Mouse (Mus musculus): Measurements from ENCODE around the gene Ppp1ca. TPM values are rescaled to one million over a fixed set of nuclear protein-coding genes. Genes with fewer than 3 reads are reported as not detected.

Gene Ppp1ca
- polyA plus RNA-seq, 1 experiment from 2014 or later: 866 TPM

- no peak for ATAC-seq (replicated peaks; ENCODE audit: extremely low read depth, insufficient read depth, low FRiP score)
- 71% methylated on average over 4 of the region's 4 CpGs for WGBS
- Histone ChIP-seq H3K27ac (ENCODE audit: low read length) (no peak overlapping the region), H3K36me3 (ENCODE audit: control insufficient read depth, insufficient read depth) (no peaks in the 10 kb centered on the region), H3K9ac (ENCODE audit: low read length) (no peak overlapping the region), H3K27me3 (ENCODE audit: control insufficient read depth, insufficient read depth, low read length) (peaks cover 5% of the 10 kb centered on the region; the same call in 1 of the 2 replicates), H3K4me3 (ENCODE audit: low read length) (no peak overlapping the region), H3K4me2 (ENCODE audit: low read depth, low read length) (no peak overlapping the region), H3K4me1 (ENCODE audit: control insufficient read depth, insufficient read depth, low read length) (peaks cover 8% of the 10 kb centered on the region), H3K9me3 (replicated peaks; ENCODE audit: control insufficient read depth, low read length) (no peaks in the 10 kb centered on the region)
These were observed 37.0 kb downstream of the Ppp1ca start for GRCm38 (mm10) chr19:4228891-4229290.

- Histone ChIP-seq H3K27me3 (ENCODE audit: control insufficient read depth, insufficient read depth, low read length) (peaks cover 5% of the 10 kb centered on the region; the same call in 1 of the 2 replicates), H3K4me1 (ENCODE audit: control insufficient read depth, insufficient read depth, low read length) (peaks cover 8% of the 10 kb centered on the region), H3K27ac (ENCODE audit: low read length) (no peak overlapping the region), H3K9ac (ENCODE audit: low read length) (no peak overlapping the region), H3K9me3 (replicated peaks; ENCODE audit: control insufficient read depth, low read length) (no peaks in the 10 kb centered on the region), H3K36me3 (ENCODE audit: control insufficient read depth, insufficient read depth) (no peaks in the 10 kb centered on the region), H3K4me2 (ENCODE audit: low read depth, low read length) (no peak overlapping the region), H3K4me3 (ENCODE audit: low read length) (no peak overlapping the region)
- no peak for ATAC-seq (replicated peaks; ENCODE audit: extremely low read depth, insufficient read depth, low FRiP score)
- 35% methylated on average over 9 of the region's 9 CpGs for WGBS
These were observed 37.7 kb downstream of the Ppp1ca start for GRCm38 (mm10) chr19:4229451-4230076.

- WGBS: 55% methylated on average over 8 of the region's 8 CpGs
- no peak overlapping the region for H3K4me2 ChIP-seq (ENCODE audit: low read depth, low read length)
- H3K4me3 ChIP-seq (ENCODE audit: low read length): no peak overlapping the region
- peaks cover 5% of the 10 kb centered on the region; the same call in 1 of the 2 replicates for H3K27me3 ChIP-seq (ENCODE audit: control insufficient read depth, insufficient read depth, low read length)
- H3K36me3 ChIP-seq (ENCODE audit: control insufficient read depth, insufficient read depth): no peaks in the 10 kb centered on the region
- no peak overlapping the region for H3K27ac ChIP-seq (ENCODE audit: low read length)
- H3K4me1 ChIP-seq (ENCODE audit: control insufficient read depth, insufficient read depth, low read length): peaks cover 8% of the 10 kb centered on the region
- H3K9ac ChIP-seq (ENCODE audit: low read length): no peak overlapping the region
- H3K9me3 ChIP-seq (replicated peaks; ENCODE audit: control insufficient read depth, low read length): no peaks in the 10 kb centered on the region
- ATAC-seq (replicated peaks; ENCODE audit: extremely low read depth, insufficient read depth, low FRiP score): no peak
These were observed 38.5 kb downstream of the Ppp1ca start for GRCm38 (mm10) chr19:4230415-4230814.

- Histone ChIP-seq H3K9me3 (replicated peaks; ENCODE audit: control insufficient read depth, low read length) (no peaks in the 10 kb centered on the region), H3K4me2 (ENCODE audit: low read depth, low read length) (peak within 1 kb of the TSS; percentile 82), H3K4me3 (ENCODE audit: low read length) (peak within 1 kb of the TSS; percentile 70), H3K9ac (ENCODE audit: low read length) (peak within 1 kb of the TSS; percentile 78), H3K36me3 (ENCODE audit: control insufficient read depth, insufficient read depth) (no peaks in the 10 kb centered on the region), H3K4me1 (ENCODE audit: control insufficient read depth, insufficient read depth, low read length) (peaks cover 8% of the 10 kb centered on the region), H3K27me3 (ENCODE audit: control insufficient read depth, insufficient read depth, low read length) (no peaks in the 10 kb centered on the region; the same call in 1 of the 2 replicates), H3K27ac (ENCODE audit: low read length) (peak within 1 kb of the TSS; percentile 88)
- peak; percentile 91 for ATAC-seq (replicated peaks; ENCODE audit: extremely low read depth, insufficient read depth, low FRiP score)
- WGBS: 8% methylated on average over 26 of the region's 26 CpGs
These were observed 39.7 kb downstream of the Ppp1ca start, which contains the start of gene Pold4 for GRCm38 (mm10) chr19:4231253-4232185. Pold4 (plus strand) TSS chr19:4231899.

DNA sequence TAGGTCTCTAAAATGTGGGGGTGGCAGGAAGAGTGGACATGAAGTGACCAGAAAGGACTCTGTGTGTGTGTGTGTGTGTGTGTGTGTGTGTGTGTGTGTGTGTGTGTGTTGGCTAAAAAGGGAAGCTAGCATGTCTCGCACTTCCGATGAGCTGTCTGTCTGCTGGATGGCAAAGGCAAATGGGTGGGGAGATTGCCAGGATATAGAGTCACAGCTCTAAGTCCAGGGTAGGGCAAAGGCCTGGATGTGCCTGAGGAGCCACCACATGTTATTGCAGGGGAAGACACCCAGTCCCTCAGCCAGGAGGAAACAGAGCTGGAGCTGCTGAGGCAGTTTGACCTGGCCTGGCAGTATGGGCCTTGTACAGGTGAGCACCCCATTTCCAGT lies 40.3 kb downstream of the Ppp1ca start:
- ATAC-seq (replicated peaks; ENCODE audit: extremely low read depth, insufficient read depth, low FRiP score): no peak
- 4% methylated on average over 2 of the region's 2 CpGs for WGBS

DNA sequence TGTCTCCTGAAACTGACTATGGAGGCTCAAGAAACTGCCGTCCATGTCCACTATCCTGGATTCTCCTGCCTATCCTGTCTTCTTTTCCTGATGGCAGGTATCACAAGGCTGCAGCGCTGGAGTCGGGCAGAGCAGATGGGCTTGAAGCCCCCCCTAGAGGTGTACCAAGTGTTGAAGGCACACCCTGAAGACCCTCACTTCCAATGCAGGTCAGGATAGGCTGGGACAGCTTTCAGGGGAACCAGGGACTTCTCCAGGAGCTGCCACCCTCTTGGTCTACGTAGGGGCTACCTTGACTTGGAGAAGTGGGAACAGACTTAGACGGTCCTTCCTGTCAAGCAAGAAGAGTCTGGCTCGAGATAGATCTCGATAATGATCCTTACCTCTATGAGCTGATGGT lies 40.8 kb downstream of the Ppp1ca start:
- no peak for ATAC-seq (replicated peaks; ENCODE audit: extremely low read depth, insufficient read depth, low FRiP score)
- H3K36me3 ChIP-seq (ENCODE audit: control insufficient read depth, insufficient read depth): no peaks in the 10 kb centered on the region
- H3K4me1 ChIP-seq (ENCODE audit: control insufficient read depth, insufficient read depth, low read length): peaks cover 8% of the 10 kb centered on the region
- no peaks in the 10 kb centered on the region for H3K9me3 ChIP-seq (replicated peaks; ENCODE audit: control insufficient read depth, low read length)
- H3K27ac ChIP-seq (ENCODE audit: low read length): no peak overlapping the region
- H3K9ac ChIP-seq (ENCODE audit: low read length): peak overlapping the region; percentile 78
- H3K27me3 ChIP-seq (ENCODE audit: control insufficient read depth, insufficient read depth, low read length): no peaks in the 10 kb centered on the region; the same call in 1 of the 2 replicates
- peak overlapping the region; percentile 82; the same call in 1 of the 2 replicates for H3K4me2 ChIP-seq (ENCODE audit: low read depth, low read length)
- H3K4me3 ChIP-seq (ENCODE audit: low read length): no peak overlapping the region
- 76% methylated on average over 7 of the region's 7 CpGs for WGBS

More for the DNA sequence above, 40.3 kb downstream of the Ppp1ca start:
- Histone ChIP-seq H3K36me3 (ENCODE audit: control insufficient read depth, insufficient read depth) (no peaks in the 10 kb centered on the region), H3K4me3 (ENCODE audit: low read length) (peak overlapping the region; percentile 70), H3K4me1 (ENCODE audit: control insufficient read depth, insufficient read depth, low read length) (peaks cover 8% of the 10 kb centered on the region), H3K4me2 (ENCODE audit: low read depth, low read length) (peak overlapping the region; percentile 82), H3K27ac (ENCODE audit: low read length) (peak overlapping the region; percentile 88), H3K9ac (ENCODE audit: low read length) (peak overlapping the region; percentile 78), H3K9me3 (replicated peaks; ENCODE audit: control insufficient read depth, low read length) (no peaks in the 10 kb centered on the region), H3K27me3 (ENCODE audit: control insufficient read depth, insufficient read depth, low read length) (no peaks in the 10 kb centered on the region; the same call in 1 of the 2 replicates)

- no peaks in the 10 kb centered on the region for H3K9me3 ChIP-seq (replicated peaks; ENCODE audit: control insufficient read depth, low read length)
- peaks cover 8% of the 10 kb centered on the region for H3K4me1 ChIP-seq (ENCODE audit: control insufficient read depth, insufficient read depth, low read length)
- no peak overlapping the region for H3K27ac ChIP-seq (ENCODE audit: low read length)
- WGBS: 59% methylated on average over 4 of the region's 4 CpGs
- no peak overlapping the region for H3K4me3 ChIP-seq (ENCODE audit: low read length)
- no peaks in the 10 kb centered on the region for H3K36me3 ChIP-seq (ENCODE audit: control insufficient read depth, insufficient read depth)
- no peak overlapping the region for H3K9ac ChIP-seq (ENCODE audit: low read length)
- no peak for ATAC-seq (replicated peaks; ENCODE audit: extremely low read depth, insufficient read depth, low FRiP score)
- H3K4me2 ChIP-seq (ENCODE audit: low read depth, low read length): no peak overlapping the region
- no peaks in the 10 kb centered on the region for H3K27me3 ChIP-seq (ENCODE audit: control insufficient read depth, insufficient read depth, low read length)
These were observed 42.7 kb downstream of the Ppp1ca start for GRCm38 (mm10) chr19:4234548-4234947.

DNA sequence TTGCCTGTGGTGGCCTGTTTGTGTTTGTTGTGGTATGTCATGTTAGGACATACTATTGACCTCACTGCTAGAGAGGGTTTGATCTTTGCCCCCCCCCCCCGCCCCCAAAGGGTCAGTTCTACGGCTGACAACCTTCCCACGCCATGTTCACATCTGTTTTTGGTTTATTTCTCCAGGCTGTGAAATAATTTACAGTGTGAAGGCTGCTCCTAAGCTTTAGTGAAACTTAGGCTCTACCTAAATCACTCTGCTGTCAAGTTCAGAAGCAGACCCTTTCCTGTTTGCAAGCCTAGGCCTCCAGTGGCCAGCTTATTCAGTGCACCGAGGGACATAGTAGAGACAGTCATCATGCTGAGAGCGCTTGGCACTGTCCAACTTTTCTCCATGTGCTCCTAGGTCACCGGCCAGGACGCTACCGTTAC lies 48.4 kb downstream of the Ppp1ca start:
- WGBS: 68% methylated on average over 8 of the region's 8 CpGs
- H3K9me3 ChIP-seq (replicated peaks; ENCODE audit: control insufficient read depth, low read length): no peaks in the 10 kb centered on the region
- no peaks in the 10 kb centered on the region for H3K27me3 ChIP-seq (ENCODE audit: control insufficient read depth, insufficient read depth, low read length)
- H3K4me3 ChIP-seq (ENCODE audit: low read length): no peak overlapping the region
- no peak for ATAC-seq (replicated peaks; ENCODE audit: extremely low read depth, insufficient read depth, low FRiP score)
- no peaks in the 10 kb centered on the region for H3K4me1 ChIP-seq (ENCODE audit: control insufficient read depth, insufficient read depth, low read length)
- H3K9ac ChIP-seq (ENCODE audit: low read length): no peak overlapping the region
- no peak overlapping the region for H3K27ac ChIP-seq (ENCODE audit: low read length)
- no peak overlapping the region for H3K4me2 ChIP-seq (ENCODE audit: low read depth, low read length)
- H3K36me3 ChIP-seq (ENCODE audit: control insufficient read depth, insufficient read depth): no peaks in the 10 kb centered on the region

DNA sequence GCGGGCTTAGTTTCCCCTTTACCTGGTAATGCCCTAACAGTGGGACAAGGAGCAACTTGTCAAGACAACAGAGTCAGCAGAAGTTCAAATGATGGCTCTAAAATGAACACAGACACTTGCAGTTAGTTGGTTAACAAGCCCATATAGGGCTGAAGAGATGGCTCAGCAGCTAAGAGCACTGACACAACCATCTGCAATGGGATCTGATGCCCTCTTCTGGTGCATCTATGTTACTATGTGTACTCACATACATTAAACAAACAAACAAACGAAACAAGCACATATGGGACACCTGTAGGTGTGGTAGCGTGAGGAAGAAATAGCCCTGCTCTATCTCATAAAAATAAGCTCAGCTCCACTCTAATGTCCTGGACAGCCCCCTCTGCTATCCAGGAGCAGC lies 50.6 kb downstream of the Ppp1ca start:
- WGBS: 63% methylated on average over 3 of the region's 3 CpGs
- no peaks in the 10 kb centered on the region for H3K27me3 ChIP-seq (ENCODE audit: control insufficient read depth, insufficient read depth, low read length)
- no peaks in the 10 kb centered on the region for H3K4me1 ChIP-seq (ENCODE audit: control insufficient read depth, insufficient read depth, low read length)
- no peak overlapping the region for H3K4me3 ChIP-seq (ENCODE audit: low read length)
- no peak overlapping the region for H3K27ac ChIP-seq (ENCODE audit: low read length)
- no peaks in the 10 kb centered on the region for H3K36me3 ChIP-seq (ENCODE audit: control insufficient read depth, insufficient read depth)
- no peaks in the 10 kb centered on the region for H3K9me3 ChIP-seq (replicated peaks; ENCODE audit: control insufficient read depth, low read length)
- no peak for ATAC-seq (replicated peaks; ENCODE audit: extremely low read depth, insufficient read depth, low FRiP score)
- no peak overlapping the region for H3K9ac ChIP-seq (ENCODE audit: low read length)
- no peak overlapping the region for H3K4me2 ChIP-seq (ENCODE audit: low read depth, low read length)
